Mouse (Mus musculus) hematopoietic stem cell, adult 5-6 weeks (primary cell): ENCODE results near the gene Lmna. TPM values are rescaled to one million over a fixed set of nuclear protein-coding genes. Genes with fewer than 3 reads are reported as not detected.

ENCODE experiments used
- ATAC-seq, 2 experiments: fragments of 125-278 bp in 1 of 2; replicated peaks in 1 of 2; 2 replicates each; pipeline ENCODE4 v1.8.0; 2016 to 2017; ENCODE audit warnings: inconsistent platforms in 2 of 2, mild to moderate bottlenecking in 2 of 2, moderate number of reproducible peaks in 2 of 2, low read depth in 1 of 2, moderate TSS enrichment in 1 of 2; ENCODE audit not compliant: low FRiP score in 2 of 2, poor library complexity in 2 of 2, severe bottlenecking in 2 of 2, insufficient read depth in 1 of 2, low TSS enrichment in 1 of 2
- total RNA-seq: library from RNA; stranded (forward); fragments of 172-1452, 232-1000 nt; gene quantifications from 2 replicates; pipeline ENCODE4 v1.2.3, GENCODE M21; 2017

Lmna gene
- total RNA-seq, 1 experiment from 2014 or later = 21.5 TPM

DNA sequence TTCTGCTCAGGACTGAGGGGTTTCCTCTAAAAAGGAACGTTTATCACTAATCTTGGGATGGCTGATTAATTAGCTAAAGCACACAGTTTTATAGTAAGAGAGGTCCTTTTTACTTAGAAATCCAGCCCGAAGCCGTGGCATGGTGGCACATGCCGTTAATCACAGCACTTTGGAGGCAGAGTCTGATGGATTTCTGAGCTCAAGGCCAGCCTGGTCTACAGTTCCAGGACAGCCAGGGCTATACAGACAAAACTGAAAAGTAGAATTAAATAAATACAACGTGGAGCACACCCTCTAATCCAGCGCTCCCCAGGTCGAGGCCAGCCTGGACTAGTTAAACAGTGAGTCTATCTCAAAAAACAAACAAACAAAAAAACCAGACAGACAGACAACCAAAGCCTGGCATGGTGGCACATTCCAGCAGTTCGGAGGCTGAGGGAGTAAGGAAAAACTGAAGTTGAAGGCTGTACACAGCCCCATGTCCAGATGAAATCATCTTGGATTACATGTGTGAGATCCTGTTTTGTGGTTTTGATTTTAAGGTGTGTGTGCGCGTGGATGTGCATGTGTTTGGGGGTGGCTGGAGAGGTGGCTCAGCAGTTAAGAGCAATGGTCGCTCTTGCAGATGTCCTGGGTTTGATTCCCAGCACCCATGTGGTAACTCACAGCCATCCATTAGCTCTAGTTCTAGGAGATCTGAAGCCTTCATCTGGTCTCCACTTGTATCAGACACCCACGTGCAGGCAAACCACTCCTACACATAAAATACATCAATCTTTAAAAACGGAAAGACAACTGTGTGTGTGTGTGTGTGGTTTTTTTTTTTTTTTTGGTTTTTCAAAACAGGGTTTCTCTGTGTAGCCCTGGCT lies 899 bp upstream of the Lmna start:
- ATAC-seq = no peak

DNA sequence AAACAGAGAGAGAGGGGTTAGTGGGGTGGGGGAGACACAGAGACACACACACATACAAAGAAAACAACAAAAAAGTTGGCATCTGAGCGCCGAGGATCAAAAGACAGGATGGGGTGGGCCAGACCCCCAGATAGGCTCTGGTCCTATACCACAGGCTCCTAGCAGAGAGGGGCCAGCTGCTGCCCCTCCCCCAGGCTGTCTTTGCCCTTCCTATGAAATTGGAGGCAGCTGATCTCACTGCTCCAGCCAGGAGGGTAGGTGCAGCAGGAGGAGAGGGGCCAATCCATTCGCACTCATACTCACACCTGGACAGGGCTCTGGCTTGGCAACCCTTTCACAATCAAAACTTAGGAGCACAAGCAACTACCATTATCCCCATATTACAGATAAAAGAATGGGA lies 506 bp downstream of the Lmna start:
- ATAC-seq = no peak

DNA sequence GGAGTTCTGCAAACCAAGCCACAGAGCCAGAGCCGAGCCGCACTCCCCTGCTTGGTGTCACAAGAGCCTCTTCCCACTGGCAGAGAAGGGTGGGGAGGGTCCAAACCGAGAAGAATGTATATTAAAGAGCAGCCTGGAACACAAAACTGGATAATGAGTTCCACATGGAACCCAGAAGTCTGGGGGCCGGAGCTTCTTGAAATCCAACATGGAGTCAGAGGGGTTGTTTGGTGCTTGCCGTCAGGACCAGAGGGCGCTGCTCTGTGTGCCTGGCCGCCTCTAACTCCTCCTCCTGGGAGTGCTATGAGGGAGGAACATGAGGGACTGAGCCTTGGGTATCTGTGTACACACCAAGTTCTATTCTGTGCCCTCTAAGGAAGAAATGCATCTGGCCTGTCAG lies 4.0 kb downstream of the Lmna start:
- ATAC-seq = no peak

DNA sequence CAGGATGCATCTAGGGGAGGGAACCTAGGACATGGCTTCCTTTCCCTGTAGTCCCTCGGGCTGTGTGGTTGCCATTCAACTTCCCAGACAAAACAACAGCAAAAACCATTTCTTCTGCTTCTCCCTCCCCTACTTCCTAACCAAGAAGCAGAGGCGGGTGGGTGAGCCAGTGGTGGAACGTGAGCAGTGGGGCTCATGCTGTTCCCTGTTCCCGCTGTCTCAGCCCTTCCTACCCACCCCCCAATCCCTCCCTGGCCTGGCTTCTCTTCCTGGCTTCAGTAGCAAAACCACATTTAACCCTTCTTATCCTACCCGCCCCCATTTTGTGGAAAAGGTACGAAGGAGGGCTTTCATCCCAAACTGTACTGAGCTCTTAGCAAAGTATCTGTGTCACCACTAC lies 4.7 kb downstream of the Lmna start:
- ATAC-seq = no peak

DNA sequence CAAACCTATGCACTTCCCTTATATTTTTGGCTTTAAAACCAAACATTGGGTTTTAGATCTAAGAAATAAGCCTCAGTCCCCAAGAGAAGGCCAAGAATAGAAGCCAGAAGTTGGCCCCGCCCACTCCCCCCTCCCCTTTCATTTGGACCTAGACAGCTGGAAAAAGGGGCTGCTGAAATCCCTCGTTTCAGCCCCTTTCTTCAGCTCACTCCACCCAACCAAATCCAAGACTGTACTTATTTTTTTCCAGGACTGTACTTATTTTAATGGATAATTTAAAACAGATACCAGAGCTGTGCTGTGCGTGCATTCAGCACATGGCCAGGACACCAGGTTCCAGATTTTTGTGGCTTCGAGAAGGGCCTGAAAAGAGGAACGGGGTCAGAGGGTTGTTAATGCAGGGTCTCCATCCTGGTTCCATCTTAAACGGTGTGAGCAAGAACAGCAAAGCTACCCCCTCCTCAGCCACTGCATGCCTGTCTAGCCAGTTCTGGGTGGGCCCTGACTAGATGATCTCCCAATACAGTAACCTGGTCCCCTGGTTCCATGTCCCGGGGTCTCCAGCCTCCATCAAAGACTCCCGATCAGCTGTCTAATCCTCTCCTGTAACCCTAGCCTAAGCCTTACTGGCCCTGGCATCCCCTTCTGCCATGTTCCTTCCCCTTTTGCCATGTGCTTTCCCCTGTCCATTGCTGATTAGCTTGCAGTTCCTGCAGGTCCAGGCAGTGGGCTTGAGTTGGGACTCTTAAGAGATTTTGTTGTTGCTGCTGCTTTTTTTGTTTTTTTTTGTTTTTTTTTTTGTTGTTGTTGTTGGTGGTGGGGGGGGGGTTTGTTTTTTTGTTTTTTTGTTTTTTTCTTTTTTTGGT lies 5.6 kb downstream of the Lmna start:
- ATAC-seq = no peak

DNA sequence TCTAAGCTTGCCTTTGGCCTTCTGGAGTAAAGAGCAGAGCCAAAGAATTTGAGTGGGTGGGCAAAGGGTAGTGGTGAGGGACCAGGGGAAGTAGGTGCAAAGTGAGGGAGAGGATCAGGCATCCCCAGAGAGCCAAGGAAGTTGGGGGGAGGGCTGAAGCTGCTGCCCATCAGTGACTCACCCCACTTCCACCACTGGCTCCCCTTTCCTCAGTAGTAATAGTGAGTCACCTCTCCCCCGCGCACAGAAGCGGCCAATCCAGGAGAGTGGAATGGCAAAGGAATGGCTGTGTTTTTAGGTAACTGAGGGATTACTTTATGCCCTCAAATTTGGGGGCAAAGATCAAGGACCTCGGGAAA lies 6.3 kb downstream of the Lmna start:
- ATAC-seq = peak in 1 of 2 experiments; percentile 2; a peak in 1 of 4 replicates

DNA sequence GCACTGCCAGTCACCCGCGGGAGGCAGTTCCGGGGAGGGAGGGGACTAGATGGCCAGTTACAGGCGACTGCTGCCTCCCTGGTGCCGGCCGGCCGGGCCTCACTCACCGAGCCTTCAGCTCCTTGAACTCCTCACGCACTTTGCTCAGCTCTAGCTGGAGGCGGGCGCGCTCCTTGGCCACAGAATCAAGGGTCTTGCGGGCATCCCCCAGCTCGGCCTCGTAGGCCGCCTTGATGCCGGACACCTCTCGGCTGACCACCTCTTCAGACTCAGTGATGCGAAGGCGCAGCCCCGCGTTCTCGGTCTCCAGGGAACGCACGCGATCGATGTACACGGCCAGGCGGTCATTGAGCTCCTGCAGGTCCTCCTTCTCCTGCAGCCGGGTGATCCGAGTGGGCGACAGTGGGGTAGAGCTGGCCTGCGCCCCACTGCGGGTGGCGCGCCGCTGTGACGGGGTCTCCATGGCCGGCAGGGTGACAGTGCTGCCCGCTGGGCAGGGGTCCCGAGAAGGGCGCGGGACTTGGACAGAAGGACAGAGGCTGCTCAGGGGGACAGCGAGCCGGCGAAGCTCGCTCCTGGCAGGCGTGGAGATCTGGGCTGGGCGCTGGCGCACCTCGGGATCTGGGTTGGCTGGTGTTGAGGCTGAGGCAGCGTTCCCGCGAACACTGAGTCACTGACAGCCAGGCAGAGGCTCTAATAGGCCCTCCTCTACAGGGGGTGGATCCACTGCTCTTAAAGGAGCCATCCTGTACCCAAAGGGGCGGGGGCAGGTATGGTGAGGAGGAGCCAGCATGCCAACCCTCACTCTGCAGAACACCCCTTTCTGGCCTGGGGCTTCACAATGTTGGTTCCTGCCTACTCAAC lies 6.9 kb downstream of the Lmna start:
- peak; percentile 78 to 85 for ATAC-seq

DNA sequence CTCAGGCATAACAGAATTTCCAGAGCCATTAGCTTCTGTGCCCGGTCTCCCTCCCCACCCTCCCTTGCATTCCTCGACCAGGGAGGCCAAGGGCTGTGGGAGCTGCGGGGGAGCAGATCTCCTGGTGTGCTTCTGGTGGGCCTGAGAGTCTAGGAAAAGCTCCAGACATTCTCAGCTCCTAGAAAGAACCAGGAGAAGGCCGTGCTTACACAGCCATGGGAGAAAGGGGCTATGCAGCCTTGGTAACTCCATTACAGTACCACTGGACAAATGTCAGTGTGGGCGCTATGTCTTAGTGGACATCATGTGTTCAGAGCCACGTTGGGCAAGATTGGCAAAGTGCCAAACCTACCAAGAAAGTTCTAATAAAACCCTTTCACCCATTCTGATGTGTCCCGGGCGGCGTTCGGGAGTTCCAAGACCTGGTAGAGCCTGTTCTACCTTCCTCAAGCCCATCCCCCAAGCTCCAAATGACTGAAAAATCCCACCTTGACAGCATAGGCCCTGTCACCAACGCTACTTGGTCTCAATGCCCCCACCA lies 7.7 kb downstream of the Lmna start:
- ATAC-seq = no peak

DNA sequence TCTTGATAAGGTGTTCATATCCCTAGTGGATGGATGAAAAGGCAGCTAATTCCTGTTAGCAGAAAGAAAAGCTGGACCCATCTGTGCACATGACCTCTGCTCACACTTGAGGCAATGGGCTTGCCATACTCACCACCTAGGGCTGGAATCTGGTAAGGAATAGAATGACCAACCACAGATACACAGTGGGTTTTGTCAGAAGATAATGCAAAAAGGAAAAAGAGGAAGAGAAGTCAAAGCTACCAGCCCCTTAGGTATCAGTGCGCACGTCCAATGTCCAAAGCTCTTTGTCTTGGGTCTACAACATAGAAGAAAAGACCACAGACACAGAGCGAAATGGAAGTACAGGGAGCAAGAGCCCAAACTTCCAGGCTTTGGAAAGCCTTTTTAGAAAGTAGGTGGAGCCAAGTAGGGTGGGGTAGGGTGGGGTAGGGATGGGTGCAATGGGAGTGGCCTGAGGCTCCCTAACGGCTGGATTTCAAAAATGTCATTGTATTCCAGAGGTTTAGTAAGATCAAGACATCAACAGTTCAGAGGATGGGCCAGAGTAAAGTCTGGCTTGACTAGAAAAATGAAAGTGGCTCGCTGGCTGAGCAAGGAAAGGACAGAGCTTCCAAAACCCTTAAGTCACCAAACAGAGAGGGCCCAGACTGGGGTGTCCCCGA lies 8.3 kb downstream of the Lmna start:
- ATAC-seq = no peak

DNA sequence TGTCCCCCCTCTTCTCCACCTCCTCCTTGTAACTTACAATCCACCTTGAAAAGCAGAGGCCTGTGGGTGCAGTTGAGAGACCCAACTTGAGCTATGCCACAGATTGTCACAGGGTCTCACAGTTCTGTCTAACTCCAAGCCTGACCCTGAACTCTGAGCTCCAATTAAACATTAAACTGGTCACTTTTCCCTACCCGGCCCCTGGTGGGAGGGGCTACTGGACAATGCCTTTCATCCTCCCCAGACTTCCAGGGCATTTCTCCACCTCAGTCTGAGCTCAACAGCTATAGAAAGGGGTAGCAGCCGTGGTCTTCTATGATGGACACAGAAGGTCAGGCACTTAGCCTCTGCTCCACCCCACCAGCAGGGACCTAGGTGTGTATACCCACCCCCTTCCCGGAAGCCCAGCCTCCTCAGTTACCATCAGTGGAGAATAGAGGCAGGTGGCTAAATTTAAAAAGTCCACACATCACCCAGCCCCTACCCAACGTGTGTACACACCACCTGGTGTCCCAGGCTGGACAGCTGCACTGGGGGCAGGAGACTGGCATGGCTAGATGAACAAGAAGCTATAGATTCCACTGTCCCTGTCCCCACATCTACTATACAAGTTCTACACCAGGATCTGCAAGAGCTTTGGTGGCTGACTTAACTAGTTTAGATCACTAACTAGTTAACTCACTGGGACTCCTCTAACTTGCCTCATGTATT lies 8.9 kb downstream of the Lmna start:
- ATAC-seq = no peak

DNA sequence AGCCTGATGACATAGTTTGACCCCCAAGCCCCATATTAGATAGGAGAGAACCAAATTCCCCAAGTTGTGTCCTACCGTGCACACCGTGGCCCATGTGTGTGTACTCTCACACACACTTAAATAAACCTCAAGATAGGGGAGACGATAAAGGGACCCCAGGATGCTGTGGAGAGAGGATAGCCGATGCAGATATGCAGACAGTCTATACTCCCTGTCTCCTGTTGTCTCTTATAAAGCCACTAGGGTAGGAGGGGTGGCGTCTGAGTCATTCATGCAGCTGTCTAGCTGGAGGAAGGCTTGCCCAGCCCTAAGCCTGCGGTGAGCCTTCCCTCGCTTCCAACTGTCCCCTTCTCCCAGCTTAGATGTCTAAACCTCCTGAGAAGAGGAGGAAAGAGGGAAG lies 9.7 kb downstream of the Lmna start:
- ATAC-seq = no peak

DNA sequence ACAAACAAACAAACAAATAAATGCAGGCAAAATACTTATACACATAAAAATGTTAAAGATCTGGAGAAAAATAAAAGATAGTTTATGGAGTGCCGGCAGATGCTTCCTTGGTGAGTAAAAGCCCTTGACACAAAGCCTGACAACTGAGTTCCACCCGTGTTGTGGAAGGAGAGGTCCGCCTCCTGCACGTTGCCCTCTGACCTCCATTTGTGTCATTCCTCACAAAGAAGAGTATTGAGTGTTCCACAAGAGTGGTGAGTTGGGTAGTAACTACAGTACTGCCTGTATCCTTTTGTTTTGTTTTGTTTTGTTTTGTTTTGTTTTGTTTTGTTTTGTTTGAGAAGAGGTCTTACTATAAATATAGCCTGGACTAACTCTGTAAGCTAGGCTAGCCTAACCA lies 10.2 kb downstream of the Lmna start:
- ATAC-seq = no peak

DNA sequence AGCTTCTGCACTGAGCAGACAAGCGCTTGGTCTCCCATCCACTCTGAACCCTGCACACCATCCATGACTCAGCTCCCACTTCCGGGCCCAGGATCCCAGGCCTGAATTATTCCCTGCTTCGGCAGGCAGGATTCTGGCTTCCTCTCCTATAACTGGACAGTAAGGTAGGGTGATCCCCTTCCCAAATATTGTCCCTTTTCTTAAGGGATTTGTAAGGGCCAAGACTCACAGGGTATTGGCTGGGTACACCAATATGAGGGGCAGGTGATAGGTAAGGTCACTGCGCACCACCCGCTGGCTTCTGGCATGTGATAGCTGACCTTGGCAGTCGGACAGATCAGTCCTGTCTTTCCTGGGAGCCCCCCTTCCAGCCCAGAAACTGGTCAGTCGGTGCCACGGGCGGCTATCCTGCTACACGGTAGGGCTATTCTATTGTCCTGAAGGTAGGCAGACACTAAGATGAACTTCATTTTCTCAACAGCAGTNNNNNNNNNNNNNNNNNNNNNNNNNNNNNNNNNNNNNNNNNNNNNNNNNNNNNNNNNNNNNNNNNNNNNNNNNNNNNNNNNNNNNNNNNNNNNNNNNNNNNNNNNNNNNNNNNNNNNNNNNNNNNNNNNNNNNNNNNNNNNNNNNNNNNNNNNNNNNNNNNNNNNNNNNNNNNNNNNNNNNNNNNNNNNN lies 13.9 kb downstream of the Lmna start:
- no peak for ATAC-seq

DNA sequence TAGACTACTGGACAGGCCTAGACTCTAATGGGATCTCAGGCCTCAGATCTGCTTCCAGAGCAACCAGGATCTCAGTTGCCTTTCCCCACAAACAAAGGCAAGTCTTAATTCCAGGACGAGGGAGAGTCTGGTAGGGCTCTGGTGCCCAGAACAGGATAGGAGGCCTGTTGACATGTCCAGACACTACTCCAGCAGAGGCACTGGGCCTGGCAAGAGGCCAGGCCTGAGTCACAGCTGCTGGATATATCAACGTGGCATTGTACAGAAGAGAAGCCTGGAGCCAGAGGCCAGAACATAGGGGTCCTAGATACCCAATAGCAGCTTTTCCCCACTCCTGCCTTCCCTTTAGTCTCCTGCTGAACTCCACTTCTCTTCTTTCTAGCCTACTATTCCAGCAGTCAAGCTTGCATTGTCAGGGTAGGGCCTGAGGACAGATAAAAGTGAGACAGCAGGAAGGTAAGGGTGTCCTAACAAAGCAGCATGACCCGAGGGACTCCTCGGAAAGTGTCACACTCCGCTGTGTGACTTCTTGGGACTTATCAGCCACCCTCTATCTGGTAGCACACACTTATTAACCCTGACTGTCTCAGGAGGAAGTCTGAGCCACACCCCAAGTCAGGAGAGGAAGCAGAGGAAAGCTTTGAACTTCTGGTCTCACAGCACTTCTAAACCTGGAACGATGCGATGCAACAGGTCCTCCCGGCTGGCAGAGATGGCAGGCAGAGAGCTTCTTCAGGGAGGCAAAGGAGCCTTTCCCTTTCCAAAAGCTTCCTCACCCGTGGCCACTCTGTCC lies 14.7 kb downstream of the Lmna start:
- ATAC-seq = no peak
